Mouse (Mus musculus) heart, postnatal 36 days (tissue): Measurements from ENCODE around the gene Gtdc1. TPM values are rescaled to one million over a fixed set of nuclear protein-coding genes. Genes with fewer than 3 reads are reported as not detected.

Experiments used
- DNase-seq, 2 experiments: peaks; one replicate each; pipeline ENCODE4 v3.0.0; 2021 to 2022
- intact Hi-C: fragments of 180-260 bp; cut with DNase I; formaldehyde crosslinking; loops from one replicate; pipeline ENCODE4 v1.15.1; 2025
- total RNA-seq, 2 experiments: library from RNA; stranded (reverse); gene quantifications; 2 replicates each; pipeline ENCODE4 v1.2.3; 2021

The Gtdc1 gene
- total RNA-seq, 2 experiments from 2014 or later = 14.3 to 21.3 TPM

DNA sequence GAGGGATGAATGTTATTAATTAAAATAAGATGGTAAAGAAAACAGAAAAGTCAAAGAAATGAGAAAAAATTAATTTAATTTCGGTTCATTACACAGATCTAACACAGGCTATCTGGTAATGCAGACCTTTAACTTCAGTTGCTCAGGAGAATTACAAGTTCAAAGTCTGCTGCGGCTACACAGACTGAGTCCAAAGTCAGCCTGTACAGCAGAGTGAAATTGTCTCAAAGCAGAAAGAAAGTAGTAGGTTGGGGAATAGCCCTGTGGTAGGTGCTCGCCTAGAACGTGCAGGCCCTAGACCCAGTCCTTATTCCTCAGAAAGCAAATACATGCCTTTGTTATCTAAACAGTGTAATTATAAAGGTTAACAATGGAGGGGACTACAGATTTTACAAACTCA lies 135.6 kb downstream of the Gtdc1 start:
- intact Hi-C loops = no loop called here

DNA sequence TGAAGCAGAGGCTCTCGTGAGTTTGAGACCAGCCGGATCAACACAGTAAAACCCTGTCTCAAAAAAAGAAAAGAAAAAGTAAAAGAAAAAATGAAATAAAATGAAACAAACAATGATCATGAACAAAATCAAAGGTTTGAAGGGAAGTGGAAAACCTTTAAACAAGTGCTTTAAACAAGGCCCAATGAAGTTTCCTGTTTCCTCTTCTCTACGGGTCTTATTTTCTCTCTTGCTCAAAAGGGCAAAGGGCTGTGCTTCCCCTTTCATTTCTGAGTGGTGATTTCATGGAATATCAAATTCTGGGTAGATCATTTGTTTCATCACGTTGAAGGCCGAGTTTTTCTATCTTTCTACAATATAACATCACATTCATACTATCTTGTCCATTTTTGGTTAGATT lies 136.3 kb downstream of the Gtdc1 start:
- DNase-seq = no peak
- intact Hi-C loops = no loop called here

More for the DNA sequence above, 135.6 kb downstream of the Gtdc1 start:
- DNase-seq = no peak

DNA sequence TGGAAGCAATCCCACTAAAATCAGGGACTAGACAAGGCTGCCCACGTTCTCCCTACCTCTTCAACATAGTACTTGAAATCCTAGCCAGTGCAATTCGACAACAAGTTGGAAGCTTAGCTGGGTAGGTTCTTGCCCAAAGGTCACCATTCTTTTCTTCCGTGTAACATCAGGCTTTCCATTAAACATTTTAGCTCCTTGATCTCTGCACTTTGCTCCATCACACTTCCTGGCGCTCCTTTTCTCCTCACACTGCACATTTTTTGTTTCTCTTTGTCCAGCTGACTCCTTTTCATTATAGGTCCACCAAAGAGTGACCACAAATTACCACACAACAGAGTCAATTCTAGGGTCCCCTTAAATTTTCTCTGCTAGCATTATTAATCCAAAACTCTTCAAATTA lies 144.7 kb downstream of the Gtdc1 start:
- intact Hi-C loops = no loop called here
- no peak for DNase-seq

DNA sequence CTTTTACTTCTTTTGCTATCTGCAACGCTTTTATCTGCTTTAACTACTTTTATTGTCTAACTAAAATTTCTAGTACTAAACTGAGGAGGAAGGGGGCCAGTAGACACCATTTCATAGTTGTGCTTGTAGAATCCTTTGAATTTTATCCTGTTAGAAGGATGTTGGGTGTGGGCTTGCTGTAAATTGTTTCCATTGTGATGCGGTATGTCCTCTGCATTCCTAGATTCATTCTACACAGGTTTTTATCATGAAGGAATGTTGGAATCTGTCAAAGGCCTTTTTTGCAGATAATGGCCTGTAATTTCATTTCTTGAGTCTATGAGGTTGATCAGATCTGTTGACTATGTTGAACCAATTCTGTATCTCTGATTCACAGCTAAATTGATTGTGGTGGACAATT lies 146.5 kb downstream of the Gtdc1 start:
- DNase-seq = no peak
- intact Hi-C loops = no loop called here

DNA sequence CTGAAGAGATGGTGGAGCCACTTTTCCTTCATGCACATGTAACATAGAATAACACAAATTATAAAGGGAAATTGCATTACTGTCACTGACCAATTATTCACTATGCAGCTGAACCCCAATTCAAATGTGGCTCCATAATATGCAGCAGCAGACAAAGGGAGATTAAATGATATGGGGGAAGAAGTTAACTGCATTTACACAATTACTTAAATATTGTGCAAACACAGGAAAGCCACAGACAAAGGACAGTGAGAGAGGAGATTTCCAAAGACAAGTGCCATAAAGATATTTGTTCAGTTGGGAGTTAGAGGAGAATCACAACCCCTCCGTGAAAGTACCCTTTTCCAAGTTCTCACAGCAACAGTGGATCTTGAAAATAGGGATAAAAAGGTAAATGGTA lies 163.6 kb downstream of the Gtdc1 start:
- no peak for DNase-seq
- intact Hi-C loops = no loop called here

DNA sequence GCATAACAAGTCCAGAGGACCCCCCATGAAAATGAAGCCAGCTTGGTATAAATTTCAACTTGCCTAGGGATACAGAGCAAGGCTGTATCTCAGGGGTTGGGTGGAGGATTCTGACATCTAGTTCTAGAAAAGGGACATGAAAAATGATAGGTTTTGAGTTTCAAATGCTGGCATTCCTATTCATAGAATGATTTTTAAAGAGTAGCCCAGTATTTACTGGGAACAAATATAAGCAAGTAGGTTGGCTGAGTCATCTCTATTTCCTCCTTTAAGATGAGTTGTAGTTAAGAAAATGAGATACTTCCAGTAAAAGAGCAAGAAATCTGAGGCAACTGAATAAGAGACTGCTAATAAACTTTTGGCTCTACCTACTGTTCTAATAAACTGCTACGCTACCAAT lies 190.8 kb downstream of the Gtdc1 start:
- no peak for DNase-seq
- intact Hi-C loops = no loop called here

DNA sequence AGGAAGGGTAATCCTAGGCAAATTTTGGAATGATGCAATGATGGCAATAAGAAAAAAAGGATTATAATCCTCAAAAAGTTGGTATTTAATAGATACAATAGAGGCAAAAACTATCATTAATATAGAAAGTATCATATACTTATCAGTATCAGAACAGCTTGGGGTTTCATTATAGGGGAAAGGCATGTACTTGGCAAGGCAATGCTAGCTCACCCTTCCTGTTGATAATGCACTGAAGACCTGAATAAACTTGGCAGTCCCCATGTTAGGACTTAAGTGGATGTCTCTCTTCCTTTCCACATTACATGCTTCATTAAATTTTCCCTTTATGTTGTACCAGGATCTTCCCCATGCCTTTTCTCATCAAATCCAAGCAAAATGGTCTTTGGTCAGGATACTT lies 206.0 kb downstream of the Gtdc1 start:
- DNase-seq = no peak
- intact Hi-C loops = no loop called here

DNA sequence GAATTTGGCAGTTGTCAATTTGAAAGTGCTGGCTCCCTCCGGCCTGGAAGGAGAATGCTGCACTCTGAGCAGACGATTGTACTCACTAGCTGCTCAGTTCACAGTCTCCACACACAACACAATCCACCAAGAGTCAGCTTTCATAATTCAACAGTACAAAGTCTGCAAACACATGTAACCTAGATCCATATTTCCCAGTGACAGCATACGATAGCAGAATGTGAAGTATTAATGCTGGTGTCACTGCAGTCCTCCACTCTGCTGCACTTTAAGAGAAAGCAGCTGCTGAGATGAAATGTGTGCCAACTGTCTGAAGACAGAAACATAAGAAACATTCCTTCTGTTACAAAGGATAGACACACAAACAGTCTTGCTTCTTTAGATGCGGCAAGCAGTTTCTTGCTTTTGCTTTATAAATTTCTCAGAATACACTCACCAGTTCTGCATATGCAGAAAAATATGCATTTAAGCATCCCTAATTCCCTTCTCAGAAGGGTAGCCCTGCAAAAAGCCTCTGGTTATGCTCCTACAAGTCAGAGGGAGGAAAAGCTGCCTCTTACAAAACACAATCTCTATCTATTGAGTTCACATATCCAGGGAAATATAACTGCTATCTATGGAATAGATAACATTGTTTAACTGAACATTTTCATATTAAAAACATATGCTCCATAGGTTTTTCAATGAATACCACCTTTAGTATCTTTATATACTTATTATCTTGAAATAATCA lies 221.4 kb downstream of the Gtdc1 start:
- DNase-seq = peak in 1 of 2 experiments; percentile 4
- intact Hi-C loops = no loop called here

DNA sequence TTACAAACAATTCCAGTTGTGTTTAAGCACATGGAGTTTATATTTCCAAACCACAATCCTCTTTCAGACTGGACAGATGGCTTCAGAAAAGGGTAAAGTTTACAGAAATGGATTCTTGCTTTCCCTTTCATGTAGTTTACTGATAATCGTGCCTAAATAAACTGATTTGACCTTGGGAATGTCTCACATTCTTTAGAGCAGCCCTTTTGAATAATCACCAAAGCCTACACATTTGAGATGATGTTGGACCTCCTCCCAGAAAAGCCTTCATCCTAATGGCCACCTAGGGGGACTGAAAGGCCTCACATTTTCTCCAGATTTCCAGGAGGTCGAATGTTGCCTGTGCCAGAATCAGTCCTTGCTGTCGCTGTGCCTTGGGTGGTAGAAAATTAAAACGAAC lies 227.2 kb downstream of the Gtdc1 start:
- no peak for DNase-seq
- intact Hi-C loops = no loop called here

DNA sequence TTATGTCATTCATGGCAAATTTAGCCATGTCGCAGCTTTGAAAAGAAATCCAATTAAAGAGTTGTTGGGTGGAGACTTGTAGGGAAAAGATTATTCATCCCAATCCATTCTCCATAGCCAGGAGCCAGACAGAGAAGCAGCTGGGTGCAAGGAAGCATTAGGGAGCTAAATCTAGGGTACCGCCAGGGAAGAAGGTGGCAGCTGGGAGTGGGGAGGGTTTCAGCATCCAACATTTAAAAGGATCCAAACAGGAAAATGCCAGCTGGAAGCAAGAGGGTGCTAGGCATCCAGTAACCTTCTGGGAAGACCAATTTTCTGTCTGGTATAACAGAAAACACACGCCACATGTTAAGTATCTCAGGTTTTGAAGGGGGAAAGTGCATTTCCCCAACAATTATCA lies 231.0 kb downstream of the Gtdc1 start:
- DNase-seq = no peak

DNA sequence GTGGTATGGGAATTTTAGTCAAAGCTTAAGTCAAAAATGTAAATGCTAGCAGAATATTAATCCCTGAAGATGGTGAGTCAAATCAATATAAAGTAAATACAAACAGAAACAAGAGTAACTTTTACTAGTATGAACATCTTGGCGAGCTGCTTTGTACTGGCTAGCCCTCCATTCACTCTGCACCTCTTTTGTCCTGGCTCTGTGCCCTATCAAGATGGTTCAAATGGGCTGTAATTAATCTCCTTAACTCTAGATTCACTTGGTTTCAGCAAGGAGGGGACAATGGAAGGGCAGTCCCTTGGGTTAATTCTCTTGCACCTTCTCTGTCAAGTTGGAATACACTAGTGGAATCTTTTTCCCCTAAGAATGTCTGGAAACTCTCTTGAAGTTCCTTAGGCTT lies 233.6 kb downstream of the Gtdc1 start:
- intact Hi-C loops = no loop called here
- DNase-seq = no peak

More for the DNA sequence above, 231.0 kb downstream of the Gtdc1 start:
- intact Hi-C loops = no loop called here

DNA sequence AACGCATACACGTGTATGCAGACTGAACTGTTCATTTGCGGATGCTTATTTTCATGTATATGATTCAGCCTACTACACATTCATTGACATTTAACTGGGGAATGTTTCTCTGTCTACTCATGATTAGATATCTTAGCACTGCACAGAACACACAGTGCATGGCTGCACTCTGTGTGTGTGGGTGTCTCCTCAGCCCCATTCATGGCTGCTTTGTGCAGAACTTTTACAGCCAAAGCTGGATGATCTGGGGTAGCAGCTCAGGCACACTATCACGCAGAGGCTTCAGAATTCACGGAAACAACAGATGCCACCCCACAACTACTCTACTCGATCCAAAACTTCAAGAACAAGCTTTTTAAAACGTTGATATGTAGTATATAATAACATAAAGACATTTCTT lies 263.4 kb downstream of the Gtdc1 start:
- intact Hi-C loops = no loop called here
- no peak for DNase-seq

DNA sequence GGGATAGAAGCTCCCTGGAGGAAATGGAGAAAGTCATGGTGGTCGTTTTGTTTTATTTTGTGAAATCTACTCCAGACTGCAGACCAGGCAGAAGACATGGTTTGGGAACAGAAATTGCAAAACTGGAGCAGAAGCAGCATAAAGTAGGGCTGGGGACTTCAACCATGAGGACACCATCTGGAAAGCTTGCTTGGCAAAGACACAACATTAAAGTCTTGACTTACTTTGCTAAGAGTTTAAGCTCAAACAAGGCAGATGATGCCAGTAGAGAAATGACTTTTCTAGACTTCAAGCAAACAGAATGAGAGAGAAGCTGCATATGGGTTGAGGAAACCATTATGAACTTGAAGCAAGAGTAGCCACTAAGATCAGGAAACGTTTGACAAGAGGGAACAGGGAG lies 267.6 kb downstream of the Gtdc1 start:
- intact Hi-C loops = no loop called here
- DNase-seq = no peak

DNA sequence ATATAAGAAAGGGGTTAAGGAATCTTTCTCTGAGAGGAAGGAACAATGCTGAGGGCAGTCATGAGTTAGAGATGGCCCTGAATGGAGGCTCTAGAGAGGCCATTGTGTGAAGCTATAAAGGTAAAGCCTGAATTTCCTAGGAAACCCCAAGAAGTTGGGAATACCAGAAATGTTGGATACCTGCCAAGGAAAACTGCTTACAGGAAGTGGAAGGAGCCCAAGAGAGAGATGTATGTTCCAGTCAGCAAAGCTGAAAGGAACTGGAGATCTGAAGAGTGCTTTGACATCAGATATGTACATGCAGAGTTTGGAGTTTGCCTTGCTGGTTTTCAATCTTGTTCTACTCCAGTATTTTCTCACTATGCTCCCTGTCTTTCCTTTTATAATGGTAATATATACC lies 268.4 kb downstream of the Gtdc1 start:
- intact Hi-C loops = no loop called here
- no peak for DNase-seq

DNA sequence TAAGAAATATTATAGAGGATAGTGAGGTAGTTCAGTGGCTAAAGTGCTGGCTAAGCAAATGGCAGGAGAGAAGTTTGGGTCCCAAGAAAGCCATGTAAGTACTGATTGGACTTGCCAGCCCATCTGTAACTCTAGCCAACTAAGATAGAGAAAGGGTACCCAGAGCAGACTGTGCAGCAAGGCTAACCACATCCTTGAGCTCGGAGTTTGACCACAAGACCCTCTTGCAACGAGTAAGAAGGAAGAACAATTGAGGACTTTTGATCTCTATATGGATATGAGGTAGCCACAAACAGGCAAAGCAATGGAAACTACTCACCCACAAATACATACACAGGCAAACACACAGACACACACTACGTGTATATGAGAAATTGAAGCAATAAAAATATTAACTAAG lies 278.9 kb downstream of the Gtdc1 start:
- intact Hi-C loops = no loop called here
- no peak for DNase-seq

DNA sequence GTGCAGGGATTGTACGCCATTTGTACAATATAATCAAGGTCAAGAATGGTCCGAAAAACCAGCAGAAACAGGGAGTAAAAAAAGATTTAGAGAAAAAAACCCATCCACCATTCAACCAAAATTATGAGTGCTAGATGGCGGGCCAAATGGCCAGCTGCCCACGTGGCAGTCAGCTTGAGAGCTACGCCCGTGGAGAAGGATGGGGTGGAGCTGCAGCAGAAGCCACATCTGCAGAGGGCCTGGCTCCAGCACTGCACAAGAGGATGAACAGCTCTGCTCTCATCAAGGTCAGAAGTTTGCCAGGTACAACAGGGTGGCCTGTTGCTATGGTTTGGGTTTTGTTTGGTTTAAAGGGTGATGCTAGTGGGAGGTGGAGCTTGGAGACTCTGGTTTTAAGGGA lies 281.1 kb downstream of the Gtdc1 start:
- intact Hi-C loops = no loop called here
- DNase-seq = no peak

DNA sequence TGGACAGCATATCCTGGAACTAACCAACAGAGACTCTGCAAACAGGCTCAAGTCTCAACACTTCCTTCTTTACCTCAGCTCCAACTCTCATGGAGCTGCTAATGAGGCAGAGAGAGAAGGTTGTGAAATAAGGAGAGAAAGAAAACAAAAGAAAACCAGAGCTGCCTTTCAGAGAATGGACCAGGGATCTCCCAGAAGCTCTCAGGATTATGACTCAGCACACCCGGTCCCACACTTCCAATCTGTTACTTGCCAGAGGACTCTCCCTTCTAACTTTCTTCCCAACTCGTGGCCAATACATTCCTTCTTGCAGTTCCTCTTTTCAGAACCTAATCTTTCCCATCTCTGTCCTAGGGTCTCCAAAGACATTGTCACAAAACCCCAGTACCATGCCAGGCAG lies 288.1 kb downstream of the Gtdc1 start:
- intact Hi-C loops = no loop called here
- DNase-seq = no peak

DNA sequence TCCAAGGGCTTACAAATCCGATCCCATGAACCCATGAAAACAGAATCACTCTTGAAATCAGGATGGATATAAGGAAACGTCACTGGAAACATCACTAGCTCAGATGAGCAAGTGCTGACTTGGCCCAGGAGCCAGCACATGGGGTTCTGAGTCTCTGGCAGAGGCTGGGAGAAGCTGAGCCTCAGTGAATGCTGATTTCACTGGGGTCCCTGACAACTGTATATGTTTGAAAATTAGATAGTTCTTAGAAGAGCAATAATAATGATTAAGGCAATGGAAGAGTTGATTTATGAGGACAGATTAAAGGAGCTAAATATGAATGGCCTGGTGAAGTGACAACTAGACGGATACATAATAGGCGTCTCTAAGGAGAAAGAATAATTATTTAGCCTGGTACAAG lies 289.3 kb downstream of the Gtdc1 start:
- intact Hi-C loops = no loop called here
- DNase-seq = no peak

DNA sequence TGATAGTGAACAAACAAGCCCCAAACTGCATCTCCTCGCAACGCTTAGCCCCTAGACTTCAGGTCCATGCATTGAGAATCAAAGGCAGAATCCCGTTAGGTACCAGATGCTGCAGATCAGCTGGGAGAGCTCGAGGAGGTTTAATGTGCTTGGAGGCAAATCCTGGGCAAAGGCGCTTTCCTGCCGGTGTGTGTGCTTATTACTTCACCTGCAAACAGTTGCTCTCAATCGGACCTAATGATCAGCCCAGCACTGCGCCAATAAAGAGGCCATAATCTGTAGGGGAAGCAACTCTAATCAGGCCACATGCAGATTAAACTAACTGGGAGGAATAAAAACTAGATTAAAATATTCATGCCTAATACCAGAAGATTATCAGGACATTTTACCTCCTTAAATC lies 293.5 kb downstream of the Gtdc1 start:
- no peak for DNase-seq
- intact Hi-C loops = no loop called here

DNA sequence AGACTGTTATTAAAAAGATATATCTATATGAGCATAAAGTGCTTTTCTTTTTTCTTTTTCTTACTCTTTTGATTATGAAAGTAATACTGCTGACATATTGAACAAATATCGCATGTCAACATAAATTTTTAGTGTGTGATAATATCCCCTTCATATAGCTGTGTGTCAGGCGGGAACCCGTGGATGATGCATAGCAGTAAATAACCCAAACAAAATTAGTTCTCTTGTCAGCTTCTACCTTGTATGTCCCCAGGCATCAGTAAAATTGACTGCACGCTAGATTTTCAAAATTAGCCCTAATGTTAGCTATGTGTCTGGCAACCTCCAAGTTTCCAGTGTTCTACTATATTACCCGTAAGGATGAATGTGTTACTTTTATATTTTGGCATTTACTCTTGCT lies 294.4 kb downstream of the Gtdc1 start:
- DNase-seq = no peak
- intact Hi-C loops = no loop called here

DNA sequence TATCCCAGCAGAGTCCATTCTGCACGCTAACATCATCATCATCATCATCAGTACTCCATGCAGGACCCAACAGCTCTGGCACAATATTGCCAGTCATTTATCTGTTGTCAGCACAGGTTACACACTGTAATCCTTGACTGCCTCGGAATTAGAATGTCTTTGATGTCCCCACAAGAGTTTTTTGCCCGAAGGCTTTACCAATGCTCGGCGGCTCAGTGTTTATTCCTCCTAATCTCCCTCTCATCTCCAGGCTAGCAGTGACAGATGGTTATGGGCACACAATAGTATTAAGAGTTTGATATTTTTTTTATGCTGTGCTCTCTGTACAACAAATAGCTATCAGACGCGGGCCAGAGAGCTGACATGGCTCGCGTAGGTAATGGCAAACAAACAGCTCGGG lies 294.9 kb downstream of the Gtdc1 start:
- no peak for DNase-seq
- intact Hi-C loops = no loop called here

DNA sequence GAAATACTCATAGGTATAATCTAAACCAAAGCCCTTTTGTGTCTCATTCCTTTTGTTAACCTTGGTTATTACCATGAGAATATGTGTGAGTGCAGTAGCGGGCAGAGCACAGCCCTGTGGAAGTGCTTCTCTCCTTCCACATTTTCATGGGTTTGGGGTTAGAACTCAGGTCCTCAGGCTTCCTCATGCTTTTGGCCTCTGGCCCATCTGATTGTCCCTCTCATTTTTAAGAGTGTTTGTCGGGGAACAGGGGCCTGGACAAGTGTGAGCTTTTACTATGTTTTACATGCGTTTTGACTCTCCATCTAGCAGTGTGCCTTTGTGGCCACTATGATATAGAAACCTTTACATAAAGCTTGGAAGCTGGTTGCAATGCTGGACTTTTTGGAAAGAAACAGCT lies 296.4 kb downstream of the Gtdc1 start:
- intact Hi-C loops = no loop called here
- DNase-seq = no peak

DNA sequence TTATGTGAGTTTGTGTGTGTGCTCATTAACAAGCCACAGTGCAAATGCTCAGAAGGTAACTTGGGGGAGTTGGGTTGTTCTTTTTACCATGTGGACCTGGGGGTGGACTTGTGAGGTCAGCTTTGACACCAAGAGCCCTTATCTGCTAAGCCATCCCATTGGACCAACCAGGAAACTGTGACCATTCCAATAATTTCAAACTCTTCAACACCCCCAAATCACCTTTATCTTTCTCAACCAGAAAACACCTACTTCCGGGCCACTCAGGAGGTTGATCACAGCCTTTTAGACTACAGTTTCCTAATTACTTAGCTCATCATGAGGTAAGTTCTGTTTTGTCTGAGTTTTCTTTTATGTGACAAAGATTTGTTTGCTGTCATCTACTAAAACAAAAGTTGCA lies 298.7 kb downstream of the Gtdc1 start:
- intact Hi-C loops = no loop called here
- no peak for DNase-seq
